Mouse (Mus musculus): ENCODE data around the gene Ndc80. TPM values are rescaled to one million over a fixed set of nuclear protein-coding genes. Genes with fewer than 3 reads are reported as not detected.

The Ndc80 gene
- polyA plus RNA-seq, 1 experiment = 0.03 TPM

DNA sequence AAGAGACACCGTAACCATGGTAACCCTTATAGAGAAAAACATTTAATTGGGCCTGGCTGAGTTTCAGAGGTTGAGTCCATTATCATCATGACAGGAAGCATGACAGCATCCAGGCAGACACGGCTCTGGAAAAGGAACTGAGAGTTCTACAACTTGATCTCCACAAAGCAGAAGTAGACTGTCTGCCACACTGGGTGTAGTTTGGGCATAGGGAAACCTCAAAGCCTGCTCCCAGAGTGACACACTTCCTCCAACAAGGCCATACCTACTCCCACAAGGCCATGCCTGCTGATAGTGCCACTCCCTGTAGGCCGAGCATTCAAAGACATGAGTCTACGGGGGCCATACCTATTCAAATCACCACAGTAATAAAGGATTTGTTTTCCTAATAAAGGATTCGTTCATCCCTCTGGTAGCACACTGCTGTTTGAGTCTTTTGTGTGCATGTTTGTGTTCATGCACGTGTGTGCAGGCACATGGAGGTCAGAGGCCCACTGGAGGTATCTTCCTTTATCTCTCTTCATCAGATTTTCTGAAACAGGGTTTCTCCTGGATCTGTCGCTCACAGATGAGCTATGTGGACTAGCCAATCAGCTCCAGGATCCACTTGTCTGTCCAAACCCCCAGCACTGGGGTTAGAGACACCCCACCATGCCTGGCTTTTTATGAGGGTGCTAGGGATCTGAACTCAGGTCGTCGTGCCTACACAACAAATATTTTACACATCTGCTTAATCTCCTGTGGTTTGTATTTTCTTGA is 36.8 kb downstream of the Ndc80 start:
- H3K36me3 ChIP-seq (ENCODE audit: control insufficient read depth, insufficient read depth, low read length) = no peaks in the 10 kb centered on the region
- H3K4me3 ChIP-seq (ENCODE audit: insufficient read depth, low read depth, low read length) = no peak overlapping the region
- no peak for DNase-seq
- H3K4me1 ChIP-seq (ENCODE audit: control insufficient read depth, insufficient read depth, low read length) = peaks cover 10% of the 10 kb centered on the region; the same call in 1 of the 2 replicates
- WGBS = 93% methylated on average over 9 of the region's 9 CpGs
- TF ChIP-seq CTCF (conservative IDR thresholded peaks at IDR 0.05; ENCODE audit: insufficient read depth, insufficient read length, low read depth, low read length) = no peak
- no peaks in the 10 kb centered on the region for H3K27me3 ChIP-seq (replicated peaks; ENCODE audit: control insufficient read depth, insufficient read depth, low read length)
- no peak overlapping the region for H3K27ac ChIP-seq (ENCODE audit: insufficient read depth, low read depth, low read length)

GRCm38 (mm10) chr17:71486231-71486851 is 40.3 kb downstream of the Ndc80 start:
- 12% methylated on average over 8 of the region's 8 CpGs for WGBS
- H3K27me3 ChIP-seq (replicated peaks; ENCODE audit: control insufficient read depth, insufficient read depth, low read length) = no peaks in the 10 kb centered on the region
- no peaks in the 10 kb centered on the region for H3K36me3 ChIP-seq (ENCODE audit: control insufficient read depth, insufficient read depth, low read length)
- DNase-seq = peak; percentile 64
- H3K4me3 ChIP-seq (ENCODE audit: insufficient read depth, low read depth, low read length) = peak overlapping the region; percentile 40
- TF ChIP-seq POLR2A (IDR thresholded peaks at IDR 0.05; ENCODE audit: low read depth, low read length) (no peak), CTCF (conservative IDR thresholded peaks at IDR 0.05; ENCODE audit: insufficient read depth, insufficient read length, low read depth, low read length) (no peak)
- H3K27ac ChIP-seq (ENCODE audit: insufficient read depth, low read depth, low read length) = peak overlapping the region; percentile 95
- H3K4me1 ChIP-seq (ENCODE audit: control insufficient read depth, insufficient read depth, low read length) = peaks cover 18% of the 10 kb centered on the region; the same call in 1 of the 2 replicates

- peak; percentile 62 for DNase-seq
- Histone ChIP-seq H3K4me3 (ENCODE audit: insufficient read depth, low read depth, low read length) (peak overlapping the region; percentile 40), H3K36me3 (ENCODE audit: control insufficient read depth, insufficient read depth, low read length) (no peaks in the 10 kb centered on the region), H3K27ac (ENCODE audit: insufficient read depth, low read depth, low read length) (peak overlapping the region; percentile 95), H3K27me3 (replicated peaks; ENCODE audit: control insufficient read depth, insufficient read depth, low read length) (no peaks in the 10 kb centered on the region), H3K4me1 (ENCODE audit: control insufficient read depth, insufficient read depth, low read length) (peaks cover 14% of the 10 kb centered on the region; the same call in 1 of the 2 replicates)
- TF ChIP-seq CTCF (conservative IDR thresholded peaks at IDR 0.05; ENCODE audit: insufficient read depth, insufficient read length, low read depth, low read length) (no peak), POLR2A (IDR thresholded peaks at IDR 0.05; ENCODE audit: low read depth, low read length) (no peak)
- WGBS = 20% methylated on average over 12 of the region's 12 CpGs
These were observed 40.8 kb downstream of the Ndc80 start for GRCm38 (mm10) chr17:71485791-71486230.

GRCm38 (mm10) chr17:71484711-71485110 is 41.9 kb downstream of the Ndc80 start:
- H3K36me3 ChIP-seq (ENCODE audit: control insufficient read depth, insufficient read depth, low read length) = no peaks in the 10 kb centered on the region
- no peaks in the 10 kb centered on the region for H3K27me3 ChIP-seq (replicated peaks; ENCODE audit: control insufficient read depth, insufficient read depth, low read length)
- no peak overlapping the region for H3K4me3 ChIP-seq (ENCODE audit: insufficient read depth, low read depth, low read length)
- peak overlapping the region; percentile 32; the same call in 1 of the 2 replicates for H3K27ac ChIP-seq (ENCODE audit: insufficient read depth, low read depth, low read length)
- H3K4me1 ChIP-seq (ENCODE audit: control insufficient read depth, insufficient read depth, low read length) = peaks cover 18% of the 10 kb centered on the region; the same call in 1 of the 2 replicates
- WGBS = 95% methylated on average over 5 of the region's 5 CpGs
- DNase-seq = no peak
- TF ChIP-seq POLR2A (IDR thresholded peaks at IDR 0.05; ENCODE audit: low read depth, low read length) (no peak), CTCF (conservative IDR thresholded peaks at IDR 0.05; ENCODE audit: insufficient read depth, insufficient read length, low read depth, low read length) (no peak)

- peak; percentile 59 for DNase-seq
- TF ChIP-seq CTCF (conservative IDR thresholded peaks at IDR 0.05; ENCODE audit: insufficient read depth, insufficient read length, low read depth, low read length) (no peak), POLR2A (IDR thresholded peaks at IDR 0.05; ENCODE audit: low read depth, low read length) (no peak)
- Histone ChIP-seq H3K27ac (ENCODE audit: insufficient read depth, low read depth, low read length) (peak overlapping the region; percentile 88), H3K4me3 (ENCODE audit: insufficient read depth, low read depth, low read length) (no peak overlapping the region), H3K27me3 (replicated peaks; ENCODE audit: control insufficient read depth, insufficient read depth, low read length) (no peaks in the 10 kb centered on the region), H3K36me3 (ENCODE audit: control insufficient read depth, insufficient read depth, low read length) (no peaks in the 10 kb centered on the region), H3K4me1 (ENCODE audit: control insufficient read depth, insufficient read depth, low read length) (peaks cover 18% of the 10 kb centered on the region; the same call in 1 of the 2 replicates)
- WGBS = 48% methylated on average over 7 of the region's 7 CpGs
These were observed 43.1 kb downstream of the Ndc80 start for GRCm38 (mm10) chr17:71483418-71484060.

DNA sequence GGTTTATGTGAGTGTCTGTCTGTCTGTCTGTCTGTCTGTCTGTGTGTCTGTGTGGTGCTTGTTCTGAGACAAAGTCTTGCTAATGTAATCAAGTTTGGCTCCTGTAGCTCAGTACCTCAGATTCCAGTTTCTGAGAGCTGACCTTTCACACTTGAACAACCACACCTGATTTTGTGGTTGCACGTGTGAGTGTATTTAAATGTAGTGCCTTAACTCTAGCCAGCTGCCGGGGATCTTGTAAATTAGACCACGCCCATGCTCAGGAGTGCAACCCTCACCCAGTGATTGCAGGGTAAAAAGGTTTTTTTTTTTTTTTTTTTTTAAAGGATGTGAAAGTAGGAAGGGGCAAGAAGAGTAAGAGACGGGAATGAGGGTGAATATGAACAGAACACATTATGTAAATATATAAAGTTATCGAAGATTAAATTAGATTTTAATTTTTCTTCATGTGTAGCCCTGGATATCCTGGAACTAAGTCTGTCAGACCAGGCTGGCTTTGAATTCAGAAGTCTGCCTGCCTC is 47.2 kb downstream of the Ndc80 start:
- no peak overlapping the region for H3K4me3 ChIP-seq (ENCODE audit: insufficient read depth, low read depth, low read length)
- no peaks in the 10 kb centered on the region for H3K27me3 ChIP-seq (replicated peaks; ENCODE audit: control insufficient read depth, insufficient read depth, low read length)
- no peak for TF ChIP-seq POLR2A (IDR thresholded peaks at IDR 0.05; ENCODE audit: low read depth, low read length)
- 53% methylated on average over 5 of the region's 5 CpGs for WGBS
- peak overlapping the region; percentile 63; the same call in 1 of the 2 replicates for H3K27ac ChIP-seq (ENCODE audit: insufficient read depth, low read depth, low read length)
- peak; percentile 49 for DNase-seq
- H3K36me3 ChIP-seq (ENCODE audit: control insufficient read depth, insufficient read depth, low read length) = no peaks in the 10 kb centered on the region
- peaks cover 11% of the 10 kb centered on the region; the same call in 1 of the 2 replicates for H3K4me1 ChIP-seq (ENCODE audit: control insufficient read depth, insufficient read depth, low read length)

Data from kidney, adult 2 months (tissue).